Mouse (Mus musculus) MEL (cell line): ENCODE measurements around the gene Hist1h3e. TPM values are rescaled to one million over a fixed set of nuclear protein-coding genes. Genes with fewer than 3 reads are reported as not detected.
A peak's percentile ranks its signal among the peaks of the same experiment; 100 is the strongest.

Source experiments
- DNase-seq: peaks from one replicate; pipeline ENCODE4 v3.0.0; 2011; ENCODE audit warnings: low read depth, low spot score
- H3K27ac ChIP-seq: 2 replicates; pipeline ENCODE4 v1.5.1; 2012; ENCODE audit warnings: low read depth, mild to moderate bottlenecking, control low read depth, low read length, moderate library complexity; ENCODE audit not compliant: control insufficient read depth
- H3K27me3 ChIP-seq, 2 experiments: fragments of 150-350 bp in 1 of 2; sonication (generic) in 1 of 2; 2 replicates each; pipeline ENCODE4 v1.6.1; 2012; ENCODE audit warnings: low read length in 2 of 2, mild to moderate bottlenecking in 2 of 2, improper control_type of control experiment in 1 of 2, moderate library complexity in 1 of 2; ENCODE audit not compliant: insufficient read depth in 2 of 2, control insufficient read depth in 1 of 2
- H3K36me3 ChIP-seq, 2 experiments: 2 replicates each; pipeline ENCODE4 v1.6.1; 2012 to 2014; ENCODE audit warnings: low read length in 2 of 2, improper control_type of control experiment in 1 of 2, inconsistent platforms in 1 of 2, mild to moderate bottlenecking in 1 of 2; ENCODE audit not compliant: insufficient read depth in 2 of 2, control insufficient read depth in 1 of 2
- H3K4me1 ChIP-seq, 2 experiments: fragments of 150-350 bp in 1 of 2; sonication (generic) in 1 of 2; 2 replicates each; pipeline ENCODE4 v1.6.1; 2012; ENCODE audit warnings: low read length in 2 of 2, improper control_type of control experiment in 1 of 2, mild to moderate bottlenecking in 1 of 2; ENCODE audit not compliant: insufficient read depth in 2 of 2, control insufficient read depth in 1 of 2
- H3K4me3 ChIP-seq, 2 experiments: fragments of 150-350 bp in 1 of 2; sonication (generic) in 1 of 2; 2 replicates each; pipeline ENCODE4 v1.5.1; 2012; ENCODE audit warnings: low read depth in 2 of 2, low read length in 2 of 2, mild to moderate bottlenecking in 2 of 2, moderate library complexity in 2 of 2, control low read depth in 1 of 2, improper control_type of control experiment in 1 of 2; ENCODE audit not compliant: control insufficient read depth in 1 of 2, insufficient read depth in 1 of 2
- H3K79me2 ChIP-seq: 2 replicates; pipeline ENCODE4 v1.6.1; 2012; ENCODE audit warnings: mild to moderate bottlenecking, low read length, moderate library complexity; ENCODE audit not compliant: control insufficient read depth, poor library complexity, insufficient read depth
- H3K9ac ChIP-seq: 2 replicates; pipeline ENCODE4 v1.6.1; 2012; ENCODE audit warnings: low read depth, mild to moderate bottlenecking, control low read depth, low read length, moderate library complexity; ENCODE audit not compliant: control insufficient read depth, poor library complexity, severe bottlenecking
- H3K9me3 ChIP-seq: fragments of 150-350 bp; sonication (generic); replicated peaks from 2 replicates; pipeline ENCODE4 v1.6.1; 2012; ENCODE audit warnings: mild to moderate bottlenecking, low read length, improper control_type of control experiment, moderate library complexity; ENCODE audit not compliant: insufficient read depth
- BHLHE40 ChIP-seq: IDR thresholded peaks from 2 replicates; pipeline ENCODE4 v1.6.1; 2012; ENCODE audit warnings: low read depth, mild to moderate bottlenecking, inconsistent platforms, low read length, improper control_type of control experiment, borderline replicate concordance
- CTCF ChIP-seq, 3 experiments: IDR thresholded peaks in 2 of 3; conservative IDR thresholded peaks in 1 of 3; 2 replicates each; pipeline ENCODE4 v1.5.1; 2011 to 2012; ENCODE audit warnings: low read length in 3 of 3, low read depth in 2 of 3, mild to moderate bottlenecking in 2 of 3, improper control_type of control experiment in 1 of 3, inconsistent platforms in 1 of 3, mixed read lengths in 1 of 3, moderate library complexity in 1 of 3; ENCODE audit not compliant: control insufficient read depth in 1 of 3, insufficient read depth in 1 of 3, poor library complexity in 1 of 3, severe bottlenecking in 1 of 3
- ELF1 ChIP-seq: IDR thresholded peaks from 2 replicates; pipeline ENCODE4 v1.6.1; 2014; ENCODE audit warnings: low read depth, mild to moderate bottlenecking, inconsistent platforms, low read length, improper control_type of control experiment, moderate library complexity
- GATA1 ChIP-seq: IDR thresholded peaks from 2 replicates; pipeline ENCODE4 v1.6.1; 2011; ENCODE audit warnings: low read depth, low read length, improper control_type of control experiment
- MAX ChIP-seq: IDR thresholded peaks from 2 replicates; pipeline ENCODE4 v1.6.1; 2011; ENCODE audit warnings: low read length, improper control_type of control experiment
- POLR2A ChIP-seq, 2 experiments: IDR thresholded peaks; 2 replicates each; pipeline ENCODE4 v1.6.1; 2011 to 2012; ENCODE audit warnings: low read length in 2 of 2, mild to moderate bottlenecking in 2 of 2, control low read depth in 1 of 2, improper control_type of control experiment in 1 of 2, low read depth in 1 of 2, moderate library complexity in 1 of 2; ENCODE audit not compliant: control insufficient read depth in 1 of 2, insufficient read depth in 1 of 2, poor library complexity in 1 of 2
- POLR2AphosphoS2 ChIP-seq: IDR thresholded peaks from 2 replicates; pipeline ENCODE4 v1.6.1; 2011; ENCODE audit warnings: low read length, improper control_type of control experiment
- POLR2AphosphoS5 ChIP-seq: IDR thresholded peaks from 2 replicates; pipeline ENCODE4 v1.6.1; 2012; ENCODE audit warnings: low read depth, borderline replicate concordance, mild to moderate bottlenecking, inconsistent platforms, low read length, moderate library complexity, mixed read lengths
- RCOR1 ChIP-seq: IDR thresholded peaks from 2 replicates; pipeline ENCODE4 v1.6.1; 2012; ENCODE audit warnings: low read depth, mild to moderate bottlenecking, inconsistent platforms, low read length, improper control_type of control experiment
- SIN3A ChIP-seq: IDR thresholded peaks from 2 replicates; pipeline ENCODE4 v1.6.1; 2012; ENCODE audit warnings: low read length, improper control_type of control experiment, inconsistent platforms
- SMC3 ChIP-seq: IDR thresholded peaks from 2 replicates; pipeline ENCODE4 v1.6.1; 2011; ENCODE audit warnings: low read depth, low read length, improper control_type of control experiment
- TBP ChIP-seq: IDR thresholded peaks from 2 replicates; pipeline ENCODE4 v1.8.0; 2011; ENCODE audit warnings: low read depth, low read length, improper control_type of control experiment
- UBTF ChIP-seq: IDR thresholded peaks from 2 replicates; pipeline ENCODE4 v1.6.1; 2012; ENCODE audit warnings: low read depth, mild to moderate bottlenecking, inconsistent platforms, low read length, improper control_type of control experiment, moderate library complexity, borderline replicate concordance; ENCODE audit not compliant: insufficient read depth
- ZKSCAN1 ChIP-seq: IDR thresholded peaks from 2 replicates; pipeline ENCODE4 v1.6.1; 2012; ENCODE audit warnings: low read depth, mild to moderate bottlenecking, inconsistent platforms, low read length, improper control_type of control experiment, moderate library complexity
- polyA plus RNA-seq, 2 experiments: library from polyadenylated mRNA; stranded (reverse) in 1 of 2; unstranded in 1 of 2; fragments of >175 nt in 1 of 2; fragments of >200 nt in 1 of 2; gene quantifications; 2 replicates each; pipeline versions ENCODE4 v1.2.1 to v1.2.4; 2012; ENCODE audit warnings: low replicate concordance in 2 of 2, low read depth in 1 of 2; ENCODE audit not compliant: insufficient read length in 2 of 2, insufficient read depth in 1 of 2, missing spikeins in 1 of 2
- total RNA-seq: library from RNA; depleted of rRNA; stranded (reverse); fragments of 300-350 nt; gene quantifications from 2 replicates; pipeline ENCODE4 v1.2.3, GENCODE M21; 2012

The Hist1h3e gene
- total and polyA plus RNA-seq, 3 experiments: 4.5 to 1,049 TPM; not detected in 1

GRCm38 (mm10) chr13:23554925-23555838 is 7.0 kb downstream of the Hist1h3e start:
- 0 out of 6 replicates have a peak, but pooled peaks of 1 of the 3 experiments have one; percentile 6 for TF ChIP-seq CTCF (IDR thresholded peaks at IDR 0.05 in 2 of 3, conservative IDR thresholded peaks at IDR 0.05 in 1 of 3; ENCODE audit: control insufficient read depth in 1 of 3, insufficient read depth in 1 of 3, low read depth in 2 of 3, low read length in 3 of 3, poor library complexity in 1 of 3, severe bottlenecking in 1 of 3)
- peak; percentile 99 for TF ChIP-seq TBP
- no peak for TF ChIP-seq SMC3
- TF ChIP-seq POLR2AphosphoS5: 0 out of 2 replicates have a peak, but pooled peaks have one; percentile 96
- TF ChIP-seq UBTF: peak; percentile 98; the same call in 1 of the 2 replicates
- TF ChIP-seq ZKSCAN1: no peak
- TF ChIP-seq POLR2A (IDR thresholded peaks at IDR 0.05; ENCODE audit: control insufficient read depth in 1 of 2, insufficient read depth in 1 of 2, low read depth in 1 of 2, low read length in 2 of 2, poor library complexity in 1 of 2): peak; percentile 88 to 99
- Histone ChIP-seq H3K27me3 (no peaks in the 10 kb centered on the region), H3K79me2 (peaks cover 3% of the 10 kb centered on the region; the same call in 1 of the 2 replicates), H3K36me3 (peaks cover 0 to 35% of the 10 kb centered on the region in 2 experiments; a peak in 2 of 4 replicates), H3K9me3 (no peaks in the 10 kb centered on the region), H3K9ac (peak overlapping the region; percentile 93), H3K4me1 (peaks cover 0 to 11% of the 10 kb centered on the region in 2 experiments; a peak in 1 of 4 replicates), H3K27ac (peak overlapping the region; percentile 98), H3K4me3 (peak overlapping the region; percentile 2 to 48)
- DNase-seq: peak; percentile 94

DNA sequence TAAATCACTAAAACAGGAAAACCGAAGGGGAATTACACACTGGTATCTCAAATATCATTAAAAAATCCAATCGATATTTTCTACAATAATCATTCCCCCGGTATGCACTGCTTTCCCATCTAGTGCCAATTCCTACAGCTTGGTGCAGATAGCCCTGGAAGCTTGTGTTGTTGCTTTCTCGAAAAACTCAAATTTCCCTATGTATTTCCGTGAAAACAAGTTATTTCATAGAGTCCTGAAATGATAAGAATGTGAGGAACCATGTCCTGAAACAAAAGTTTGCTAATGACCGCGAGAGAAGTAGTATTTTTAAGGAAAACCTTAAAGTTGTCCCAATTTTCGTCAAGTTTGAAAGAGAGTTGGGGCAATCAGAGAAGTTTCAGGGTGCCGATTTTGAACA is 7.8 kb downstream of the Hist1h3e start:
- Histone ChIP-seq H3K79me2 (peaks cover 3% of the 10 kb centered on the region; the same call in 1 of the 2 replicates), H3K9me3 (no peaks in the 10 kb centered on the region), H3K27ac (peak overlapping the region; percentile 98), H3K36me3 (peaks cover 0 to 39% of the 10 kb centered on the region in 2 experiments; a peak in 2 of 4 replicates), H3K27me3 (no peaks in the 10 kb centered on the region), H3K9ac (peak overlapping the region; percentile 93), H3K4me3 (peak overlapping the region; percentile 2 to 46; a peak in 2 of 4 replicates), H3K4me1 (peaks cover 0 to 11% of the 10 kb centered on the region in 2 experiments; a peak in 1 of 4 replicates)
- no peak for TF ChIP-seq GATA1
- TF ChIP-seq SIN3A: no peak
- TF ChIP-seq POLR2A (IDR thresholded peaks at IDR 0.05; ENCODE audit: control insufficient read depth in 1 of 2, insufficient read depth in 1 of 2, low read depth in 1 of 2, low read length in 2 of 2, poor library complexity in 1 of 2): no peak
- TF ChIP-seq POLR2AphosphoS2: no peak
- no peak for TF ChIP-seq BHLHE40
- TF ChIP-seq RCOR1: no peak
- TF ChIP-seq MAX: no peak
- no peak for TF ChIP-seq TBP
- no peak for TF ChIP-seq ELF1
- peak; percentile 69 for DNase-seq
